Mouse (Mus musculus): ENCODE data around the gene Lypd3. TPM values are rescaled to one million over a fixed set of nuclear protein-coding genes. Genes with fewer than 3 reads are reported as not detected.
"Not testable (repeated sequence)": the region's sequence is repeated elsewhere in the genome, so short reads cannot be mapped to it uniquely, and the experiment has no call there.

Gene Lypd3
- total RNA-seq, 2 experiments from 2014 or later = 0.70 to 1.5 TPM

GRCm38 (mm10) chr7:24661118-24661904 is 25.0 kb downstream of the Lypd3 start:
- no peak for DNase-seq (ENCODE audit: low spot score in 2 of 2)

GRCm38 (mm10) chr7:24662575-24662974 is 26.2 kb downstream of the Lypd3 start:
- peak in 1 of 2 experiments; percentile 18 for DNase-seq (ENCODE audit: low spot score in 2 of 2)

- no peak for DNase-seq (ENCODE audit: low spot score in 2 of 2)
These were observed 28.0 kb downstream of the Lypd3 start for GRCm38 (mm10) chr7:24664301-24664700.

- DNase-seq (ENCODE audit: low spot score in 2 of 2) = no peak
These were observed 28.6 kb downstream of the Lypd3 start for GRCm38 (mm10) chr7:24664959-24665358.

- DNase-seq (ENCODE audit: low spot score in 2 of 2) = no peak
These were observed 35.6 kb downstream of the Lypd3 start for GRCm38 (mm10) chr7:24671944-24672439.

- no peak for DNase-seq (ENCODE audit: low spot score in 2 of 2)
These were observed 40.2 kb downstream of the Lypd3 start, which contains the start of gene Tex101 for GRCm38 (mm10) chr7:24676575-24676974. Gene Tex101 (minus strand): TSS chr7:24676675.

GRCm38 (mm10) chr7:24684121-24684520 is 47.8 kb downstream of the Lypd3 start:
- not testable (repeated sequence) for DNase-seq (ENCODE audit: low spot score in 2 of 2)

GRCm38 (mm10) chr7:24687519-24687918 is 51.2 kb downstream of the Lypd3 start:
- DNase-seq (ENCODE audit: low spot score in 2 of 2) = not testable (repeated sequence)

Other genes with a start within 250 kb of the Lypd3 start
- 10 to 100 TPM; 25.6 to 32.3 TPM for gene Smg9, start 236.9 kb upstream of the Lypd3 start, total RNA-seq (2021)
- gene Irgc1, start 184.3 kb upstream of the Lypd3 start, total RNA-seq (2021) = not detected
- 10 to 100 TPM; 11.9 to 13.1 TPM for gene Plaur, start 174.1 kb upstream of the Lypd3 start, total RNA-seq (2021)
- 10 to 100 TPM; 12.6 to 17.7 TPM for gene Cadm4, start 154.5 kb upstream of the Lypd3 start, total RNA-seq (2021)
- 10 to 100 TPM; 11.1 to 16.2 TPM for gene Zfp428, start 129.5 kb upstream of the Lypd3 start, total RNA-seq (2021)
- not detected for gene AC161166.1, start 124.1 kb upstream of the Lypd3 start, total RNA-seq (2021)
- 10 to 100 TPM; 24.9 to 25.7 TPM for gene Irgq, start 105.9 kb upstream of the Lypd3 start, total RNA-seq (2021)
- gene Pinlyp, start 90.4 kb upstream of the Lypd3 start, total RNA-seq (2021) = not detected
- gene Xrcc1, start 90.3 kb upstream of the Lypd3 start, total RNA-seq (2021) = 10 to 100 TPM; 56.8 to 64.4 TPM
- 10 to 100 TPM; 17.7 to 20.4 TPM for gene Ethe1, start 49.0 kb upstream of the Lypd3 start, total RNA-seq (2021)
- gene Zfp575, start 48.9 kb upstream of the Lypd3 start, total RNA-seq (2021) = 1 to 10 TPM; 1.8 to 2.0 TPM
- gene Phldb3, start 25.8 kb upstream of the Lypd3 start, total RNA-seq (2021) = 1 to 10 TPM; 6.5 to 6.9 TPM
- gene Tex101, start 40.1 kb downstream of the Lypd3 start, total RNA-seq (2021) = not detected
- not detected for gene BC049730, start 72.7 kb downstream of the Lypd3 start, total RNA-seq (2021)
- gene Gm4763, start 90.4 kb downstream of the Lypd3 start, total RNA-seq (2021) = not detected
- 1 to 10 TPM; 1.5 to 3.9 TPM for gene Cd177, start 123.8 kb downstream of the Lypd3 start, total RNA-seq (2021)
- under 1 TPM; 0.48 to 0.51 TPM for gene Ceacam10, start 140.7 kb downstream of the Lypd3 start, total RNA-seq (2021)
- under 1 TPM in 1 of 2 experiments, not detected in 1; 0.92 TPM for gene Gm9844, start 225.7 kb downstream of the Lypd3 start, total RNA-seq (2021)
- not detected for gene Lypd4, start 233.4 kb downstream of the Lypd3 start, total RNA-seq (2021)
- under 1 TPM in 1 of 2 experiments, not detected in 1; 0.17 TPM for gene Dmrtc2, start 233.5 kb downstream of the Lypd3 start, total RNA-seq (2021)
- 1,000 to 10,000 TPM; 1,415 to 1,431 TPM for gene Rps19, start 247.8 kb downstream of the Lypd3 start, total RNA-seq (2021)